Mouse (Mus musculus) CH12.LX (cell line): ENCODE results near the gene Fstl3. TPM values are rescaled to one million over a fixed set of nuclear protein-coding genes. Genes with fewer than 3 reads are reported as not detected.

ENCODE experiments used
- DNase-seq: peaks from one replicate; pipeline ENCODE4 v3.0.0-alpha.2; 2013; ENCODE audit errors: extremely low read depth
- H3K27ac ChIP-seq: 2 replicates; pipeline ENCODE4 v1.5.1; 2012; ENCODE audit warnings: low read depth, mild to moderate bottlenecking, control low read depth, moderate library complexity; ENCODE audit not compliant: insufficient read depth
- H3K27me3 ChIP-seq: replicated peaks from 2 replicates; pipeline ENCODE3; 2012; ENCODE audit warnings: inconsistent platforms
- H3K36me3 ChIP-seq, 2 experiments: replicated peaks in 1 of 2; 2 replicates each; pipeline versions ENCODE3 to v1.6.1; 2012; ENCODE audit warnings: inconsistent platforms in 1 of 2, low read length in 1 of 2, mild to moderate bottlenecking in 1 of 2, mixed read lengths in 1 of 2, moderate library complexity in 1 of 2; ENCODE audit not compliant: control insufficient read depth in 1 of 2, insufficient read depth in 1 of 2
- H3K4me1 ChIP-seq, 2 experiments: 2 replicates each; pipeline ENCODE4 v1.6.1; 2012; ENCODE audit warnings: inconsistent platforms in 1 of 2, moderate library complexity in 1 of 2; ENCODE audit not compliant: insufficient read depth in 2 of 2, control insufficient read depth in 1 of 2
- H3K4me2 ChIP-seq: 2 replicates; pipeline ENCODE4 v1.6.1; 2012; ENCODE audit warnings: low read depth, mild to moderate bottlenecking, control low read depth; ENCODE audit not compliant: poor library complexity, insufficient read depth, severe bottlenecking
- H3K4me3 ChIP-seq, 3 experiments: fragments of 150-350 bp in 1 of 3; sonication (generic) in 1 of 3; replicated peaks in 1 of 3; 2 replicates each; pipeline versions ENCODE3 to v1.5.1; 2011 to 2012; ENCODE audit warnings: low read depth in 2 of 3, low read length in 2 of 3, mild to moderate bottlenecking in 2 of 3, moderate library complexity in 2 of 3, control low read depth in 1 of 3, improper control_type of control experiment in 1 of 3, inconsistent platforms in 1 of 3, mixed read lengths in 1 of 3; ENCODE audit not compliant: poor library complexity in 1 of 3
- H3K79me2 ChIP-seq: replicated peaks from 2 replicates; pipeline ENCODE4 v1.6.1; 2012; ENCODE audit warnings: mild to moderate bottlenecking, moderate library complexity; ENCODE audit not compliant: control insufficient read depth, poor library complexity, insufficient read depth, severe bottlenecking; ENCODE audit errors: extremely low read depth
- H3K9ac ChIP-seq: 2 replicates; pipeline ENCODE4 v1.6.1; 2012; ENCODE audit warnings: low read depth, mild to moderate bottlenecking, control low read depth, moderate library complexity; ENCODE audit not compliant: insufficient read depth
- H3K9me3 ChIP-seq: replicated peaks from 2 replicates; pipeline ENCODE3; 2012; ENCODE audit warnings: low read length, inconsistent platforms, mixed read lengths
- CTCF ChIP-seq, 2 experiments: IDR thresholded peaks in 1 of 2; conservative IDR thresholded peaks in 1 of 2; 2 replicates each; pipeline ENCODE4 v1.5.1; 2011 to 2012; ENCODE audit warnings: low read depth in 2 of 2, low read length in 2 of 2, improper control_type of control experiment in 1 of 2, inconsistent platforms in 1 of 2, mild to moderate bottlenecking in 1 of 2, moderate library complexity in 1 of 2
- E2F4 ChIP-seq: IDR thresholded peaks from 2 replicates; pipeline ENCODE4 v1.6.1; 2011; ENCODE audit warnings: low read depth, low read length, improper control_type of control experiment; ENCODE audit not compliant: insufficient replicate concordance
- EP300 ChIP-seq: IDR thresholded peaks from 2 replicates; pipeline ENCODE4 v1.6.1; 2011; ENCODE audit warnings: low read length, improper control_type of control experiment
- ETS1 ChIP-seq: conservative IDR thresholded peaks from 2 replicates; pipeline ENCODE4 v1.6.1; 2012; ENCODE audit warnings: low read depth, mild to moderate bottlenecking, inconsistent platforms, low read length, improper control_type of control experiment, moderate library complexity
- HCFC1 ChIP-seq: IDR thresholded peaks from 2 replicates; pipeline ENCODE4 v1.6.1; 2012; ENCODE audit warnings: low read depth, mild to moderate bottlenecking, inconsistent platforms, low read length, improper control_type of control experiment
- KAT2A ChIP-seq: IDR thresholded peaks from 2 replicates; pipeline ENCODE4 v1.6.1; 2012; ENCODE audit warnings: low read length, improper control_type of control experiment, inconsistent platforms; ENCODE audit not compliant: insufficient replicate concordance
- MAZ ChIP-seq: IDR thresholded peaks from 2 replicates; pipeline ENCODE4 v1.6.1; 2012; ENCODE audit warnings: low read depth, mild to moderate bottlenecking, inconsistent platforms, low read length, improper control_type of control experiment, moderate library complexity
- NELFE ChIP-seq: IDR thresholded peaks from 2 replicates; pipeline ENCODE4 v1.6.1; 2011; ENCODE audit warnings: low read depth, low read length, improper control_type of control experiment
- POLR2A ChIP-seq: IDR thresholded peaks from 2 replicates; pipeline ENCODE4 v1.6.1; 2011; ENCODE audit warnings: low read depth, mild to moderate bottlenecking, improper control_type of control experiment, low read length
- SIN3A ChIP-seq: IDR thresholded peaks from 2 replicates; pipeline ENCODE4 v1.6.1; 2012; ENCODE audit warnings: low read length, improper control_type of control experiment, inconsistent platforms
- USF1 ChIP-seq: IDR thresholded peaks from 2 replicates; pipeline ENCODE4 v1.6.1; 2014; ENCODE audit warnings: low read depth, mild to moderate bottlenecking, inconsistent platforms, low read length, improper control_type of control experiment
- USF2 ChIP-seq: conservative IDR thresholded peaks from 2 replicates; pipeline ENCODE4 v1.6.1; 2011; ENCODE audit warnings: low read depth, low read length, improper control_type of control experiment
- ZC3H11A ChIP-seq: IDR thresholded peaks from 2 replicates; pipeline ENCODE4 v1.6.1; 2012; ENCODE audit warnings: low read depth, mild to moderate bottlenecking, inconsistent platforms, low read length, improper control_type of control experiment
- dilution Hi-C: fragments of 300-500 bp; cut with MboI; formaldehyde crosslinking; loops from 2 replicates; pipeline ENCODE4 v1.14.3; 2020; ENCODE audit warnings: low sequenced_read_pairs; ENCODE audit not compliant: extremely low pct_unique_long_range_greater_than_20kb, extremely low pct_ligation_motif_present
- in situ Hi-C: fragments of 300-500 bp; cut with MboI; formaldehyde crosslinking; loops from 3 replicates; pipeline ENCODE4 v1.14.3; 2019; ENCODE audit warnings: low sequenced_read_pairs, low pct_ligation_motif_present, low pct_unique_long_range_greater_than_20kb, mixed read lengths
- polyA plus RNA-seq: library from polyadenylated mRNA; unstranded; fragments of >175 nt; gene quantifications from 2 replicates; pipeline ENCODE4 v1.2.1, GENCODE M21; 2012; ENCODE audit warnings: low read depth; ENCODE audit not compliant: insufficient read length
- total RNA-seq, 2 experiments: library from RNA; depleted of rRNA; stranded (reverse); fragments of 300-350 nt in 1 of 2; fragments of >200 nt in 1 of 2; gene quantifications; 2 replicates each; pipeline ENCODE4 v1.2.3; 2012 to 2014

Gene Fstl3
- total and polyA plus RNA-seq, 3 experiments, result 0.25 TPM; not detected in 2

DNA sequence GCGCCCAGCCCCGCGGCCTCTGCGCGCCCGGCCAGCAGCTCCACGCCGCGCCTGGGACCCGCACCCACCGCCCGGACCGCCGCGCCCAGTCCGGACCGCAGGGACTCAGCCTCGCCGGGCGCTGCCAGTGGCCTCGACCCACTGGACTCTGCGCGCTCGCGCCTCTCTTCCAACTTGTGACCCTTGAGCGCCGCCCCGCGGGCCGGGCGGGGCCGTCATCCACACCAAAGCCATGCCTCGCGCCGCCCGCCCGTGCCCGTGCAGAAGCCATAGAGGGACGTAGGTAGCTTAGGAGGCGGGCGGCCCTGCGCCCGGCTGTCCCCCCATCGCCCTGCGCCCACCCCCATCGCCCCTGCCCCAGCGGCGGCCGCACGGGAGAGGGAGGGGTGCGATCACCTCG is 41.7 kb upstream of the Fstl3 start:
- H3K79me2 ChIP-seq, result no peaks in the 10 kb centered on the region
- no peaks in the 10 kb centered on the region for H3K4me1 ChIP-seq
- no peak overlapping the region for H3K4me2 ChIP-seq
- TF ChIP-seq ETS1, result no peak
- no peak for TF ChIP-seq NELFE
- TF ChIP-seq EP300, result no peak
- no peak for TF ChIP-seq KAT2A
- TF ChIP-seq USF2, result no peak
- TF ChIP-seq HCFC1, result no peak
- no peak for TF ChIP-seq USF1
- no peak for TF ChIP-seq E2F4
- no peak for TF ChIP-seq MAZ
- TF ChIP-seq POLR2A, result no peak
- no peak for TF ChIP-seq ZC3H11A
- no peak for TF ChIP-seq CTCF (conservative IDR thresholded peaks at IDR 0.05 in 1 of 2, IDR thresholded peaks at IDR 0.05 in 1 of 2; ENCODE audit: low read depth in 2 of 2, low read length in 2 of 2)
- TF ChIP-seq, all 38 proteins: peak for 0
- in situ Hi-C loops, result no loop called here
- Histone ChIP-seq H3K27ac (no peak overlapping the region), H3K27me3 (no peaks in the 10 kb centered on the region), H3K9me3 (peaks cover 35% of the 10 kb centered on the region), H3K4me3 (no peak overlapping the region), H3K36me3 (peaks cover 72 to 83% of the 10 kb centered on the region in 2 experiments), H3K9ac (no peak overlapping the region)
- DNase-seq, result no peak
- dilution Hi-C loops, result no loop called here

- Histone ChIP-seq H3K9me3 (peaks cover 35% of the 10 kb centered on the region), H3K79me2 (no peaks in the 10 kb centered on the region), H3K36me3 (peaks cover 85 to 95% of the 10 kb centered on the region in 2 experiments), H3K4me2 (no peak overlapping the region), H3K9ac (no peak overlapping the region), H3K27ac (no peak overlapping the region), H3K27me3 (no peaks in the 10 kb centered on the region), H3K4me1 (no peaks in the 10 kb centered on the region), H3K4me3 (no peak overlapping the region)
- in situ Hi-C loops (no loop called here), dilution Hi-C loops (no loop called here)
- no peak for DNase-seq
- TF ChIP-seq KAT2A, result no peak
- TF ChIP-seq SIN3A, result no peak
Observed at GRCm38 (mm10) chr10:79736706-79737105, 40.4 kb upstream of the Fstl3 start.

DNA sequence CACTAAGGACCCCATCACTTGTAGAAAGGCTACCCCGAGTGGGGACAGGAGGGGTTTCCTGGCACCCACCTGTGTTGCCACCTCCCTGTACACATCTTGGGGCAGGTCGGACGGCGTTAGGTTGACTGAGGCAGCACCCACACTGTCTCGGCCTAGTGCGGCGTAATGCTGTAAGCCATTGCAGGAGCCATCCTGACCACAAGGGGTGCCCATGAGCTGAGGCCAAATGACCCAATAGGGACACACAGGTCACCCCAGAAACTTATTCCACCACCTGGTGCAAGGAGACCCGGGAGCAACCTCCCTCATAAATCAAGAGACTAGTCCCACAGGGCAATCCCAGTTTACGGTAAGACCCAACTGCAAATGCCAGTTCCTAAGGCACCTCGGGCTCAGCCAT is 38.8 kb upstream of the Fstl3 start:
- H3K9me3 ChIP-seq, result peaks cover 33% of the 10 kb centered on the region
- dilution Hi-C loops, result no loop called here
- H3K27ac ChIP-seq, result no peak overlapping the region
- TF ChIP-seq POLR2A (no peak), CTCF (conservative IDR thresholded peaks at IDR 0.05 in 1 of 2, IDR thresholded peaks at IDR 0.05 in 1 of 2; ENCODE audit: low read depth in 2 of 2, low read length in 2 of 2) (peak; percentile 36 to 61), USF2 (no peak)
- H3K4me1 ChIP-seq, result no peaks in the 10 kb centered on the region
- no peaks in the 10 kb centered on the region for H3K27me3 ChIP-seq
- in situ Hi-C loops, result no loop called here
- H3K4me3 ChIP-seq, result no peak overlapping the region
- H3K9ac ChIP-seq, result no peak overlapping the region
- H3K4me2 ChIP-seq, result no peak overlapping the region
- DNase-seq, result no peak
- H3K36me3 ChIP-seq, result peaks cover 95 to 99% of the 10 kb centered on the region in 2 experiments
- no peaks in the 10 kb centered on the region for H3K79me2 ChIP-seq
